Mouse (Mus musculus): ENCODE results near the gene Acadm. TPM values are rescaled to one million over a fixed set of nuclear protein-coding genes. Genes with fewer than 3 reads are reported as not detected.

Acadm gene
- polyA plus RNA-seq, 1 experiment from 2014 or later: 68.9 TPM

DNA sequence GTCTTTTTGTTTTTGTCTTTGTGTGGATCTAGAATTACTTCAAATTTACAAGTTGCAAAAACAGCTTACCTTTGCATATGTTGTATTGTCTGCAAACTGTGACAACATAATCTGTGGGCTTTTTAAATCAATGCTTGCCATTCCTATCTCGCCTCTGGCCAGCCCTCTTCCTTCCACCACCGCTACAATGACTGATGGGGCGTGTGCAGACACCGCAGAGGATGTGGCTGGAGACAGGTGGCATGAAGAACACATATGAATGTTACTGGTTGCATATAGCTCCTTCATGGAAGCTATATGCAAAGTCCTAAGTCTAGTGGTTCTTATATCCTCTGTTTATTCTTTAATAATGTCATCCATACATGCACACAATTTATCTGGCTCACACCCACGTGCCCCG, 47.2 kb downstream of the Acadm start:
- no peaks in the 10 kb centered on the region for H3K36me3 ChIP-seq (ENCODE audit: control insufficient read depth, insufficient read depth, low read length)
- H3K4me3 ChIP-seq (ENCODE audit: low read depth, low read length): no peak overlapping the region
- H3K27me3 ChIP-seq (replicated peaks; ENCODE audit: control insufficient read depth, insufficient read depth, low read length): no peaks in the 10 kb centered on the region
- H3K4me1 ChIP-seq (replicated peaks; ENCODE audit: control insufficient read depth, insufficient read depth, low read length): peaks cover 3% of the 10 kb centered on the region; the same call in 1 of the 2 replicates
- no peak overlapping the region for H3K27ac ChIP-seq (ENCODE audit: low read depth, low read length)
- DNase-seq (ENCODE audit: low spot score) (no peak), ATAC-seq (replicated peaks; ENCODE audit: low FRiP score) (no peak)
- H3K9me3 ChIP-seq (ENCODE audit: control insufficient read depth, low read length): no peaks in the 10 kb centered on the region
- H3K9ac ChIP-seq (ENCODE audit: low read depth, low read length): no peak overlapping the region
- WGBS: 35% methylated on average over 6 of the region's 6 CpGs
- H3K4me2 ChIP-seq: no peak overlapping the region

DNA sequence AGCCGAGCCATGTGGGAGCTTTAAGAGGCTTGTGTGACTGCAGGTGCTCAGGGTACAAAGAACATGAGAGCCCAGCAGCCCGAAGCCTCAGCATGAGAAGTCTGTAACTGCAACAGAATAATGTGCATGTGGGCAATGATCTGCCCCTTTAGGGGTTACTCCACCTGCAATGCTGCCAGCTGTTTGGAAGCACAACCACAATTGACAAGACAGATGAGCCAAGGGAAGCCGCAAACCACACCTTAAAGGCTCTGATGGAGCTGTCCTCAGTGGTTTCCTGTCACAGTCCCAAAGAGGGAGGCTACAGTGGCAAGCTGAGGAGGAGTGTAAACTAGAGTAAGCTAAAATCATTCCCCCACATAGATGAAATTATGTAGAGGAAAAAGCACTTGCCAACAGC, 49.0 kb downstream of the Acadm start:
- H3K36me3 ChIP-seq (ENCODE audit: control insufficient read depth, insufficient read depth, low read length): no peaks in the 10 kb centered on the region
- no peak overlapping the region for H3K27ac ChIP-seq (ENCODE audit: low read depth, low read length)
- no peak overlapping the region for H3K9ac ChIP-seq (ENCODE audit: low read depth, low read length)
- no peaks in the 10 kb centered on the region for H3K27me3 ChIP-seq (replicated peaks; ENCODE audit: control insufficient read depth, insufficient read depth, low read length)
- ATAC-seq (replicated peaks; ENCODE audit: low FRiP score) (no peak), DNase-seq (ENCODE audit: low spot score) (no peak)
- no peak overlapping the region for H3K4me2 ChIP-seq
- 66% methylated on average over 3 of the region's 3 CpGs for WGBS
- H3K9me3 ChIP-seq (ENCODE audit: control insufficient read depth, low read length): no peaks in the 10 kb centered on the region
- H3K4me3 ChIP-seq (ENCODE audit: low read depth, low read length): no peak overlapping the region
- H3K4me1 ChIP-seq (replicated peaks; ENCODE audit: control insufficient read depth, insufficient read depth, low read length): no peaks in the 10 kb centered on the region

DNA sequence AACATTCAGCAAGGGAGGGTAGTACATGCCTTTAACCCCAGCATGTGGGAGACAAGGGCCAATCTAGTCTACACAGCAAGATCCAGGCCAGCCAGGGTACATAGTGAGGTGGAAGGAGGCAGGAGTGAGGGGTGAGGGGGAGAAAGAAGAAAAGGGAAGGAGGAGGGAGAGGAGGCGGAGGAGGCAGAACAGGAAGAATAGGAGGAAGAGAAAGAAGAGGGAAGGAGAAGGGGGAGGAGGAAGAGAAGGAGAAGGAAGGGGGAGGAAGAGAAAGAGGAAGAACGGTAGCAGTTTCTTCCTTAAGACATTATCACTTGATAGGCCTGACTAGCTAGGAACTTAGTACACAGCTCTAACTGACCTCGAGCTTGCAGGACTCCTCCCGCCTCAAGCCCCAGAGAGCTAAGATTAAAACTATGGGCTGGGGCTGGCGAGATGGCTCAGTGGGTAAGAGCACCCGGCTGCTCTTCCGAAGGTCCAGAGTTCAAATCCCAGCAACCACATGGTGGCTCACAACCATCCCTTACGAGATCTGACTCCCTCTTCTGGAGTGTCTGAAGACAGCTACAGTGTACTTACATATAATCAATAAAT, 55.1 kb downstream of the Acadm start:
- no peak overlapping the region for H3K27ac ChIP-seq (ENCODE audit: low read depth, low read length)
- H3K4me1 ChIP-seq (replicated peaks; ENCODE audit: control insufficient read depth, insufficient read depth, low read length): peaks cover 5% of the 10 kb centered on the region; the same call in 1 of the 2 replicates
- H3K36me3 ChIP-seq (ENCODE audit: control insufficient read depth, insufficient read depth, low read length): no peaks in the 10 kb centered on the region
- H3K4me3 ChIP-seq (ENCODE audit: low read depth, low read length): no peak overlapping the region
- no peak overlapping the region for H3K9ac ChIP-seq (ENCODE audit: low read depth, low read length)
- WGBS: 62% methylated on average over 7 of the region's 8 CpGs
- ATAC-seq (replicated peaks; ENCODE audit: low FRiP score) (no peak), DNase-seq (ENCODE audit: low spot score) (no peak)
- H3K27me3 ChIP-seq (replicated peaks; ENCODE audit: control insufficient read depth, insufficient read depth, low read length): no peaks in the 10 kb centered on the region
- H3K9me3 ChIP-seq (ENCODE audit: control insufficient read depth, low read length): no peaks in the 10 kb centered on the region
- no peak overlapping the region for H3K4me2 ChIP-seq

DNA sequence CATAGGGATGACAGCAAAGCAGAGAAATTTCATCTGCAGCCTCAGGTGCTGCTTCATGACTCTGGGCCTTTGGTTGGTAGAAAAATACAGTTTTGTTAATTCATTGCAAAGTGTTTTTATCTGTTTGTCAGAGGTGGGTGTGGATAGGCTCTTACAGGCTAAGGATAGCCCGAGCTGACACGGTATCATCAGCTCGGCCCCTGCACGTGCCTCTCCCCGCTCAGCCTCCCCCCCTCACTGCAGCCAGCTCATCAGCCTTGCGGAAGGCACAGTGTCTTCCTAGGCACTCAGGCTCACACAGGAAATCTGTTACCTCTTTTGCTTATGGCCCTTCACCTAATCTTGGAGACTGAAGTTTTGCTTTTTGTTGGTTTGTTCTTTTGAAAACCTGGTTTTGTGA, 56.3 kb downstream of the Acadm start:
- H3K4me3 ChIP-seq (ENCODE audit: low read depth, low read length): no peak overlapping the region
- no peak overlapping the region for H3K9ac ChIP-seq (ENCODE audit: low read depth, low read length)
- WGBS: 35% methylated on average over 6 of the region's 6 CpGs
- no peak overlapping the region for H3K4me2 ChIP-seq
- H3K27me3 ChIP-seq (replicated peaks; ENCODE audit: control insufficient read depth, insufficient read depth, low read length): no peaks in the 10 kb centered on the region
- no peaks in the 10 kb centered on the region for H3K36me3 ChIP-seq (ENCODE audit: control insufficient read depth, insufficient read depth, low read length)
- no peak overlapping the region for H3K27ac ChIP-seq (ENCODE audit: low read depth, low read length)
- H3K9me3 ChIP-seq (ENCODE audit: control insufficient read depth, low read length): no peaks in the 10 kb centered on the region
- DNase-seq (ENCODE audit: low spot score): no peak
- ATAC-seq (replicated peaks; ENCODE audit: low FRiP score): peak; percentile 92
- H3K4me1 ChIP-seq (replicated peaks; ENCODE audit: control insufficient read depth, insufficient read depth, low read length): peaks cover 5% of the 10 kb centered on the region; the same call in 1 of the 2 replicates

DNA sequence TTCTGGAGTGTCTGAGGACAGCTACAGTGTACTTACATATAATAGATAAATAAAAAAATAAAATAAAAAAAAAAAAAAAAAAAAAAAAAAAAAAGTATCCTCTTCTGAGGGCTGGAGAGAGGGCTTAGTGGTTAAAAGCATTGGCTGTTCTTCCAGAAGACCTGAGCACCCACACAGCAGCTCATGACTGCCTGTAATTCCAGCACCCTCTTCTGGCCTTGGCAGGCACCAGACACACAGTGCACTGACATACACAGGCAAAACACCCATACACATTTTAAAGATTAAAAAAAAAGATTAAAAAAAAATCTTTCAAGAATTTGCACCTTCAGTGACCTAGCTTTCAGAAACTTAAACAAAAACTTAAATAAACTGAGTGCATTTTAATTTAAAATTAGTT, 58.1 kb downstream of the Acadm start:
- DNase-seq (ENCODE audit: low spot score): no peak

More for the DNA sequence above, 58.1 kb downstream of the Acadm start:
- peak; percentile 68; the same call in 1 of the 2 replicates for ATAC-seq (replicated peaks; ENCODE audit: low FRiP score)
- H3K36me3 ChIP-seq (ENCODE audit: control insufficient read depth, insufficient read depth, low read length): no peaks in the 10 kb centered on the region
- no peak overlapping the region for H3K4me3 ChIP-seq (ENCODE audit: low read depth, low read length)
- H3K27me3 ChIP-seq (replicated peaks; ENCODE audit: control insufficient read depth, insufficient read depth, low read length): no peaks in the 10 kb centered on the region
- no peak overlapping the region for H3K4me2 ChIP-seq
- H3K9me3 ChIP-seq (ENCODE audit: control insufficient read depth, low read length): no peaks in the 10 kb centered on the region
- no peak overlapping the region for H3K9ac ChIP-seq (ENCODE audit: low read depth, low read length)
- H3K27ac ChIP-seq (ENCODE audit: low read depth, low read length): no peak overlapping the region
- peaks cover 5% of the 10 kb centered on the region; the same call in 1 of the 2 replicates for H3K4me1 ChIP-seq (replicated peaks; ENCODE audit: control insufficient read depth, insufficient read depth, low read length)

Other genes with a start within 250 kb of the Acadm start
- 21.8 and 27.2 TPM in 2 replicates for gene St6galnac3, start 219.5 kb downstream of the Acadm start, polyA plus RNA-seq (2014; fragmentation: Nextera tagmentation; extraction: Ambion mirVana)
- 8.3 and 9.6 TPM in 2 replicates for gene Asb17, start 100.4 kb downstream of the Acadm start, polyA plus RNA-seq (2014; fragmentation: Nextera tagmentation; extraction: Ambion mirVana)
- gene Msh4, start 38.5 kb downstream of the Acadm start, polyA plus RNA-seq (2014; fragmentation: Nextera tagmentation; extraction: Ambion mirVana): 0.09 and 0.11 TPM in 2 replicates
- gene Rabggtb, start 31.6 kb downstream of the Acadm start, polyA plus RNA-seq (2014; fragmentation: Nextera tagmentation; extraction: Ambion mirVana): 86.9 and 95.9 TPM in 2 replicates
- 0.93 and 1.1 TPM in 2 replicates for gene Slc44a5, start 28.8 kb upstream of the Acadm start, polyA plus RNA-seq (2014; fragmentation: Nextera tagmentation; extraction: Ambion mirVana)

Data from liver, embryonic 11.5 days (tissue).